Mouse (Mus musculus) stomach, postnatal 0 days (tissue): Measurements from ENCODE around the gene Tm4sf20.

Experiments
- CTCF ChIP-seq: IDR thresholded peaks from 2 replicates; pipeline ENCODE4 v1.5.1; 2016; ENCODE audit warnings: antibody characterized with exemption, low read depth, mild to moderate bottlenecking, moderate library complexity
- EP300 ChIP-seq: optimal IDR thresholded peaks from 2 replicates; pipeline ENCODE3; 2016; ENCODE audit warnings: antibody characterized with exemption

- TF ChIP-seq CTCF (no peak), EP300 (no peak)
Measured at GRCm38 (mm10) chr1:82724339-82725025, 43.8 kb downstream of the Tm4sf20 start, which contains the start of gene Mff.
